Mouse (Mus musculus) heart, adult 2 months (tissue): ENCODE results near the gene Irak4.

ENCODE experiments used
- CTCF ChIP-seq: fragments of 200-600 bp; IDR thresholded peaks from 2 replicates; pipeline ENCODE4 v1.8.1; 2022; ENCODE audit warnings: antibody characterized with exemption, mild to moderate bottlenecking, moderate library complexity
- EP300 ChIP-seq: fragments of 200-500 bp; IDR thresholded peaks from 2 replicates; pipeline ENCODE4 v1.6.1; 2011; ENCODE audit warnings: low read depth, low read length, control low read depth; ENCODE audit not compliant: insufficient read depth
- POLR2A ChIP-seq: fragments of 200-500 bp; IDR thresholded peaks from 2 replicates; pipeline ENCODE4 v1.6.1; 2011; ENCODE audit warnings: mild to moderate bottlenecking, low read depth, low read length, control low read depth; ENCODE audit not compliant: insufficient read depth

GRCm38 (mm10) chr15:94520205-94520900 lies 23.1 kb upstream of the Irak4 start:
- TF ChIP-seq POLR2A (no peak), CTCF (peak; percentile 84), EP300 (no peak)
